8 mouse cellular contexts compared by ENCODE assay signal in genomic region chr4:44704369-44704745, GRCm38 (mm10). TPM values are rescaled to one million over a fixed set of nuclear protein-coding genes. Genes with fewer than 3 reads are reported as not detected.
DNase-seq lines count a peak whose midpoint lies in the region; ATAC-seq and TF ChIP-seq lines count a peak whose summit lies in the region.

No protein-coding gene starts in this region.

- H3K9me3 ChIP-seq in E14TG2a.4 (ENCODE audit: low read length) = no peaks in the 10 kb centered on the region
- no peaks in the 10 kb centered on the region for H3K9me3 ChIP-seq in forebrain, embryonic 16.5 days (ENCODE audit: control insufficient read depth, low read length)
- no peaks in the 10 kb centered on the region for H3K9me3 ChIP-seq in neural tube, embryonic 13.5 days
- no peaks in the 10 kb centered on the region for H3K9me3 ChIP-seq in stomach, postnatal 0 days (ENCODE audit: control insufficient read depth, low read length)

- WGBS in forebrain, embryonic 16.5 days = under 1% methylated on average over 34 of the region's 38 CpGs
- under 1% methylated on average over 38 of the region's 38 CpGs for WGBS in neural tube, embryonic 13.5 days
- WGBS in stomach, postnatal 0 days = under 1% methylated on average over 36 of the region's 38 CpGs

- intact Hi-C loops in heart, postnatal 25 days (cut with DNase I) = no loop called here

- peaks cover 97% of the 10 kb centered on the region for H3K27me3 ChIP-seq in E14TG2a.4 (ENCODE audit: insufficient read depth, low read length)
- H3K27me3 ChIP-seq in forebrain, embryonic 16.5 days (replicated peaks; ENCODE audit: control insufficient read depth, insufficient read depth, low read length) = peaks cover 76% of the 10 kb centered on the region
- peaks cover 100% of the 10 kb centered on the region for H3K27me3 ChIP-seq in neural tube, embryonic 13.5 days
- H3K27me3 ChIP-seq in stomach, postnatal 0 days (ENCODE audit: control insufficient read depth, insufficient read depth, low read length) = peaks cover 50% of the 10 kb centered on the region

- H3K4me3 ChIP-seq in E14TG2a.4 (replicated peaks; ENCODE audit: low read length) = peak overlapping the region; percentile 81
- H3K4me3 ChIP-seq in forebrain, embryonic 16.5 days (replicated peaks; ENCODE audit: low read length) = peak overlapping the region; percentile 41
- H3K4me3 ChIP-seq in neural tube, embryonic 13.5 days = peak overlapping the region; percentile 46
- H3K4me3 ChIP-seq in stomach, postnatal 0 days (ENCODE audit: low read depth, low read length) = peak overlapping the region; percentile 39

- TF ChIP-seq EP300 in stomach, postnatal 0 days (optimal IDR thresholded peaks at IDR 0.05) = no peak

- no peaks in the 10 kb centered on the region for H3K36me3 ChIP-seq in E14TG2a.4 (ENCODE audit: insufficient read depth, low read length)
- H3K36me3 ChIP-seq in forebrain, embryonic 16.5 days (ENCODE audit: control insufficient read depth, insufficient read depth) = no peaks in the 10 kb centered on the region
- no peaks in the 10 kb centered on the region for H3K36me3 ChIP-seq in neural tube, embryonic 13.5 days
- no peaks in the 10 kb centered on the region for H3K36me3 ChIP-seq in stomach, postnatal 0 days (ENCODE audit: control insufficient read depth, insufficient read depth, low read length)

- peak overlapping the region; percentile 50 for H3K4me2 ChIP-seq in forebrain, embryonic 16.5 days (ENCODE audit: low read length)
- H3K4me2 ChIP-seq in neural tube, embryonic 13.5 days = peak overlapping the region; percentile 64
- H3K4me2 ChIP-seq in stomach, postnatal 0 days (replicated peaks; ENCODE audit: low read depth) = peak overlapping the region; percentile 69

- no peak overlapping the region for H3K27ac ChIP-seq in forebrain, embryonic 16.5 days (ENCODE audit: low read length)
- no peak overlapping the region; the same call in 1 of the 2 replicates for H3K27ac ChIP-seq in neural tube, embryonic 13.5 days (replicated peaks)
- H3K27ac ChIP-seq in stomach, postnatal 0 days (replicated peaks) = no peak overlapping the region

- peak; percentile 99 for ATAC-seq in forebrain, embryonic 16.5 days
- ATAC-seq in neural tube, embryonic 13.5 days (ENCODE audit: low read depth) = peak; percentile 97
- ATAC-seq in stomach, postnatal 0 days (ENCODE audit: low FRiP score, low TSS enrichment) = peak; percentile 98

- peak; percentile 27 for DNase-seq in cerebellum, adult 11 months
- DNase-seq in heart, postnatal 25 days (ENCODE audit: low spot score) = peak; percentile 44
- DNase-seq in kidney, postnatal 4 days = peak; percentile 95 to 96
- DNase-seq in lung, adult 18-20 months = peak; percentile 85
- DNase-seq in stomach, postnatal 0 days (ENCODE audit: low spot score) = peak; percentile 92

- H3K4me1 ChIP-seq in E14TG2a.4 (replicated peaks; ENCODE audit: low read depth, low read length) = peaks cover 35% of the 10 kb centered on the region
- H3K4me1 ChIP-seq in forebrain, embryonic 16.5 days (replicated peaks; ENCODE audit: control insufficient read depth, insufficient read depth, low read length) = peaks cover 17% of the 10 kb centered on the region
- H3K4me1 ChIP-seq in neural tube, embryonic 13.5 days (replicated peaks) = peaks cover 45% of the 10 kb centered on the region
- peaks cover 4% of the 10 kb centered on the region; the same call in 1 of the 2 replicates for H3K4me1 ChIP-seq in stomach, postnatal 0 days (replicated peaks; ENCODE audit: control insufficient read depth, insufficient read depth)

- H3K9ac ChIP-seq in forebrain, embryonic 16.5 days (replicated peaks; ENCODE audit: low read depth, low read length) = no peak overlapping the region
- peak overlapping the region; percentile 68; the same call in 1 of the 2 replicates for H3K9ac ChIP-seq in neural tube, embryonic 13.5 days
- no peak overlapping the region for H3K9ac ChIP-seq in stomach, postnatal 0 days (ENCODE audit: low read length)

- no peak for TF ChIP-seq CTCF in E14TG2a.4 (conservative IDR thresholded peaks at IDR 0.05; ENCODE audit: low read length)
- peak; percentile 25; the same call in 1 of the 2 replicates for TF ChIP-seq CTCF in stomach, postnatal 0 days (IDR thresholded peaks at IDR 0.05; ENCODE audit: low read depth)

RNA-seq across cellular contexts. Expression of gene Pax5, which starts 5.9 kb away (rescaled TPM):
- polyA plus RNA-seq in forebrain, embryonic 16.5 days (2015; fragmentation: Nextera tagmentation; extraction: Ambion mirVana) = 0.34 and 1.2 TPM in 2 replicates
- total RNA-seq in heart, postnatal 25 days (2021) = 1 to 10 TPM in 1 of 2 experiments, under 1 TPM in 1; 0.65 to 1.1 TPM
- 2.1 and 3.5 TPM in 2 replicates for polyA plus RNA-seq in neural tube, embryonic 13.5 days (2015; fragmentation: Nextera tagmentation; extraction: Ambion mirVana)
- polyA plus RNA-seq in stomach, postnatal 0 days (2015; fragmentation: Nextera tagmentation; extraction: Ambion mirVana) = 0.07 TPM in 1 of 2 replicates, not detected in the other

RNA-seq across cellular contexts. Expression of gene Zcchc7, which starts 51.3 kb away (rescaled TPM):
- polyA plus RNA-seq in forebrain, embryonic 16.5 days (2015; fragmentation: Nextera tagmentation; extraction: Ambion mirVana) = 43.7 and 44.4 TPM in 2 replicates
- total RNA-seq in heart, postnatal 25 days (2021) = 10 to 100 TPM; 12.9 to 15.5 TPM
- polyA plus RNA-seq in neural tube, embryonic 13.5 days (2015; fragmentation: Nextera tagmentation; extraction: Ambion mirVana) = 34.4 and 36.5 TPM in 2 replicates
- polyA plus RNA-seq in stomach, postnatal 0 days (2015; fragmentation: Nextera tagmentation; extraction: Ambion mirVana) = 31.9 and 36.4 TPM in 2 replicates

Comparison
In these comparisons a context has a peak if more than half of its experiments do, and no peak if none do; other contexts are left out.
1. DNase-seq: peak in every context shown above with its lines; median percentile 96 in kidney, postnatal 4 days; 92 in stomach, postnatal 0 days; 85 in lung, adult 18-20 months; 44 in heart, postnatal 25 days; 27 in cerebellum, adult 11 months.